Mouse (Mus musculus): ENCODE data around the gene Fbxw13. TPM values are rescaled to one million over a fixed set of nuclear protein-coding genes. Genes with fewer than 3 reads are reported as not detected.
"Not testable (repeated sequence)": the region's sequence is repeated elsewhere in the genome, so short reads cannot be mapped to it uniquely, and the experiment has no call there.

Fbxw13 gene
- polyA plus RNA-seq (2016; fragmentation: Nextera tagmentation; extraction: Ambion mirVana), result not detected in 2 replicates

DNA sequence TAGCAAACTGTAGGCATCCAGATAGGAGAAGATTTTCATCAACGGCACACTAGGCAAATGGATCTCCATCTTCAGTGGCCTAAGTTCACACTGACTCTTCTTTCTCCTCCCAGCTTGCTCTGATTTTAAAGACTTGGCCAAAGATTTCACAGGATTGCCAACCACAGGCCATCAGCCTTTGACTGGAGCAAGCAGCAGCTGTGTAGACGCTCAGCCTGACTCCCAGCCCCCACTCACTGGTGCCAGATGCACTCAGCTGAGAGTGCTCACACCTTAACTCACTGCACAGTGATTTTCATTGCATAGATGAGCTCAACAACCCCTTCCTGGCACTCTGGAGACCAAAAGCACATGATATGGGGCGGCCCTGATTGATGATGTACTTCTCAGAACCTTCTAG, at the start of gene Fbxw13:
Gene Fbxw13 (minus strand): TSS at position 101 of the 400 bp plus-strand sequence.
- not testable (repeated sequence) for H3K4me2 ChIP-seq; H3K27me3 ChIP-seq; H3K36me3 ChIP-seq; H3K9ac ChIP-seq (replicated peaks); H3K27ac ChIP-seq; H3K4me1 ChIP-seq (replicated peaks); H3K4me3 ChIP-seq (replicated peaks); H3K9me3 ChIP-seq; ATAC-seq (ENCODE audit: insufficient number of reproducible peaks, insufficient read depth, low FRiP score, low TSS enrichment, low read depth)
- 82% methylated on average over 3 of the region's 3 CpGs for WGBS

DNA sequence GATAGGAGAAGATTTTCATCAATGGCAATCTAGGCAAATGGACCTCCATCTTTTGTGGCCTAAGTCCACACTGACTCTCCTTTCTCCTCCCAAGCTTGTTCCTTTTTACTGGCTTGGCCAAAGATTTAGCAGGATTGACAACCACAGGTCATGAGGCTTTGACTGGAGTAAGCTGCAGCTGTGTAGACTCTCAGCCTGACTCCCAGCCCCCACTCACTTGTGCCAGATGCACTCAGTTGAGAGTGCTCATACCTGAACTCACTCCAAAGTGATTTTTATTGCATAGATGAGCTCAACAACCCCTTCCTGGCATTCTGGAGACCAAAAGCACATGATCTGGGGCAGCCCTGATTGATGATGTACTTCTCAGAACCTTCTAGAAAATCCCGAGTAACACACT, 38.9 kb upstream of the Fbxw13 start, which contains the start of gene Fbxw20:
Gene Fbxw20 (minus strand): TSS at position 101 of the 400 bp plus-strand sequence.
- no peak within 1 kb of the TSS for H3K4me3 ChIP-seq (replicated peaks)
- ATAC-seq (ENCODE audit: insufficient number of reproducible peaks, insufficient read depth, low FRiP score, low TSS enrichment, low read depth), result no peak
- H3K27ac ChIP-seq, result no peak within 1 kb of the TSS
- H3K9ac ChIP-seq (replicated peaks), result no peak within 1 kb of the TSS
- no peaks in the 10 kb centered on the region for H3K4me1 ChIP-seq (replicated peaks)
- H3K27me3 ChIP-seq, result no peaks in the 10 kb centered on the region
- H3K9me3 ChIP-seq, result no peaks in the 10 kb centered on the region
- no peak within 1 kb of the TSS for H3K4me2 ChIP-seq
- WGBS, result 78% methylated on average over 1 of the region's 1 CpGs
- H3K36me3 ChIP-seq, result no peaks in the 10 kb centered on the region

GRCm38 (mm10) chr9:109218449-109218848, 22.7 kb upstream of the Fbxw13 start:
- H3K4me2 ChIP-seq, result no peak overlapping the region
- H3K27ac ChIP-seq, result no peak overlapping the region
- H3K4me3 ChIP-seq (replicated peaks), result no peak overlapping the region
- H3K4me1 ChIP-seq (replicated peaks), result no peaks in the 10 kb centered on the region
- ATAC-seq (ENCODE audit: insufficient number of reproducible peaks, insufficient read depth, low FRiP score, low TSS enrichment, low read depth), result no peak
- H3K36me3 ChIP-seq, result no peaks in the 10 kb centered on the region
- whole genome bisulfite sequencing, result 67% methylated on average over 6 of the region's 6 CpGs
- no peak overlapping the region for H3K9ac ChIP-seq (replicated peaks)
- no peaks in the 10 kb centered on the region for H3K27me3 ChIP-seq
- no peaks in the 10 kb centered on the region for H3K9me3 ChIP-seq

- H3K36me3 ChIP-seq, result not testable (repeated sequence)
Observed at GRCm38 (mm10) chr9:109201347-109201746, 5.6 kb upstream of the Fbxw13 start.

GRCm38 (mm10) chr9:109200349-109200748, 4.6 kb upstream of the Fbxw13 start:
- Histone ChIP-seq H3K36me3 (no peaks in the 10 kb centered on the region), H3K27me3 (no peaks in the 10 kb centered on the region), H3K4me2 (no peak overlapping the region), H3K4me3 (replicated peaks) (no peak overlapping the region), H3K9me3 (no peaks in the 10 kb centered on the region), H3K9ac (replicated peaks) (no peak overlapping the region), H3K4me1 (replicated peaks) (no peaks in the 10 kb centered on the region), H3K27ac (no peak overlapping the region)
- 82% methylated on average over 1 of the region's 1 CpGs for WGBS
- no peak for ATAC-seq (ENCODE audit: insufficient number of reproducible peaks, insufficient read depth, low FRiP score, low TSS enrichment, low read depth)

More at GRCm38 (mm10) chr9:109201347-109201746, 5.6 kb upstream of the Fbxw13 start:
- H3K4me2 ChIP-seq; H3K4me1 ChIP-seq (replicated peaks); H3K4me3 ChIP-seq (replicated peaks); H3K27me3 ChIP-seq; H3K9ac ChIP-seq (replicated peaks); ATAC-seq (ENCODE audit: insufficient number of reproducible peaks, insufficient read depth, low FRiP score, low TSS enrichment, low read depth); H3K27ac ChIP-seq; H3K9me3 ChIP-seq: not testable (repeated sequence)
- WGBS, result 58% methylated on average over 1 of the region's 1 CpGs

DNA sequence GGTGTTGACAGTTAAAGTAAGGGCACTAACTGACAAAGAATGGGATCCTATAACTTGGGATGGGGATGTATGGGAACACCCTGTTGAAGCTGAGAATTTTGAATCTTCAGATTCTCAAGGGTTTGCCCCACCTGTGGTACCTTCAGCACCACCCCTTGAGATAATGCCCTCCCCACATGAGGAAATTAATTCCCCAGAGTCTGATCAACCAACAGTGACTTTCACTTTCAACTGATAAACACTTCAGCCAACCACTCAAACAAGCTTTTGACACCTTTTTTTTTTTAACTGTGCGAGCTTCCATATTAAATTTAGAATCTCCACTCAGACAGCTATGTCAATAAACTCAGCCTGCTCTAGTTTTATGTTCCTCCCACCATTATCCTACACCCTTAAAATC, 3.6 kb upstream of the Fbxw13 start:
- Histone ChIP-seq H3K27me3 (no peaks in the 10 kb centered on the region), H3K9ac (replicated peaks) (no peak overlapping the region), H3K36me3 (no peaks in the 10 kb centered on the region), H3K4me3 (replicated peaks) (no peak overlapping the region), H3K9me3 (no peaks in the 10 kb centered on the region), H3K4me2 (no peak overlapping the region), H3K4me1 (replicated peaks) (no peaks in the 10 kb centered on the region), H3K27ac (no peak overlapping the region)
- ATAC-seq (ENCODE audit: insufficient number of reproducible peaks, insufficient read depth, low FRiP score, low TSS enrichment, low read depth), result no peak
- WGBS, result 80% methylated on average over 1 of the region's 1 CpGs

DNA sequence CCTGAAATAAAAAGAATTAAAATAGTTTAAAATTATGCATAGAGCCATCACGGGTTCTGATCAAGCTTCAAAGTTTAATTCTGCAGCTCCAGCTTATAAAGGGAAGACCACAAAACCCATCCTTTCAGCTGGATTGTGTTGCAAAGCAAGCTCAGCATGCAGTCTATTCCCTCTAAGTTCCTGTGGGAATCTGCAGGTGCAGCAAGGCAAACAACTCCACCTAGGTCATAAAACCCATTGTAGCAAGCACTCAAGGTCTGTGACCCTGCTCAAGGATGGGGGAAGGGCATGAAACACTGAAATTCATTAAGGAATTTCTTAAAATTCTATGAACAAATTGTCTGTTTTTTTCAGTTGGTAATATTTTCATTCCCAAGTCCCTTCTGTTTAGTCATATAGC, 18.6 kb downstream of the Fbxw13 start:
- WGBS, result 82% methylated on average over 1 of the region's 1 CpGs
- ATAC-seq (ENCODE audit: insufficient number of reproducible peaks, insufficient read depth, low FRiP score, low TSS enrichment, low read depth), result no peak
- Histone ChIP-seq H3K4me1 (replicated peaks) (no peaks in the 10 kb centered on the region), H3K27ac (no peak overlapping the region), H3K9me3 (peaks cover 6% of the 10 kb centered on the region; the same call in 1 of the 2 replicates), H3K36me3 (no peaks in the 10 kb centered on the region), H3K9ac (replicated peaks) (no peak overlapping the region), H3K27me3 (no peaks in the 10 kb centered on the region), H3K4me3 (replicated peaks) (no peak overlapping the region), H3K4me2 (no peak overlapping the region)

DNA sequence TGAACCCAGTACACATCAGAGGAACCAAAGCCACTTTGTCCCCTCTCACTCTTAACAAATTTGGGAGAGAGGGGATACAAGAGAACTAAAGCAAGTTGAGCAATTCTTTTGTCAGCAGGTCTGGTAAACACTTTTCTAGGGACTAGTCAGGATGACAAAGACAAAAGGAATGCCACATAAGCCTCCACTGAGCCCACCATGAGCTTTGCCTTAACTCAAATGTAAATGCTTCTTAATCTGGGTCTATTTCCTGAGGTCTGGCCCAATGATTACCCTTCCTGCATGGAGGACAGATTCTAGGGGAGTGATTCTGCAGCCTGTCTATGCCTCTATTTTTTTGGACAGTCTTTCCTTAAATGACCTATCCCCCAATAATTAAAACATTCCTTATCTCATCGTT, 19.5 kb downstream of the Fbxw13 start:
- Histone ChIP-seq H3K27me3 (no peaks in the 10 kb centered on the region), H3K36me3 (no peaks in the 10 kb centered on the region), H3K9me3 (peaks cover 6% of the 10 kb centered on the region; the same call in 1 of the 2 replicates), H3K4me2 (no peak overlapping the region), H3K9ac (replicated peaks) (no peak overlapping the region), H3K4me3 (replicated peaks) (no peak overlapping the region), H3K4me1 (replicated peaks) (no peaks in the 10 kb centered on the region), H3K27ac (no peak overlapping the region)
- 78% methylated on average over 1 of the region's 1 CpGs for WGBS
- no peak for ATAC-seq (ENCODE audit: insufficient number of reproducible peaks, insufficient read depth, low FRiP score, low TSS enrichment, low read depth)

GRCm38 (mm10) chr9:109167316-109167715, 28.5 kb downstream of the Fbxw13 start:
- H3K4me3 ChIP-seq (replicated peaks), result no peak overlapping the region
- H3K27me3 ChIP-seq, result no peaks in the 10 kb centered on the region
- H3K36me3 ChIP-seq, result no peaks in the 10 kb centered on the region
- H3K9me3 ChIP-seq, result peaks cover 11% of the 10 kb centered on the region; the same call in 1 of the 2 replicates
- ATAC-seq (ENCODE audit: insufficient number of reproducible peaks, insufficient read depth, low FRiP score, low TSS enrichment, low read depth), result no peak
- H3K27ac ChIP-seq, result no peak overlapping the region
- no peaks in the 10 kb centered on the region for H3K4me1 ChIP-seq (replicated peaks)
- no peak overlapping the region for H3K9ac ChIP-seq (replicated peaks)
- no peak overlapping the region for H3K4me2 ChIP-seq

DNA sequence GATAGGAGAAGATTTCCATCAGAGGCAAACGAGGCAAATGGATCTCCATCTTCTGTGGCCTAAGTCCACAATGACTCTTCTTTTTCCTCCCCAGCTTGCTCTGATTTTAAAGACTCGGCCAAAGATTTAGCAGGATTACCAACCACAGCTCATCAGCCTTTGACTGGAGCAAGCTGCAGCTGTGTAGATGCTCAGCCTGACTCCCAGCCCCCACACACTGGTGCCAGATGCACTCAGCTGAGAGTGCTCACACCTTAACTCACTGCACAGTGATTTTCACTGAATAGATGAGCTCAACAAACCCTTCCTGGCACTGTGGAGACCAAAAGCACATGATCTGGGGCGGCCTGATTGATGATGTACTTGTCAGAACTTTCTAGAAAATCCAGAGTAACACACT, 33.8 kb downstream of the Fbxw13 start, which contains the start of gene Fbxw21:
Gene Fbxw21 (minus strand): TSS at position 101 of the 400 bp plus-strand sequence.
- H3K36me3 ChIP-seq, result no peaks in the 10 kb centered on the region
- H3K27ac ChIP-seq, result no peak within 1 kb of the TSS
- no peak for ATAC-seq (ENCODE audit: insufficient number of reproducible peaks, insufficient read depth, low FRiP score, low TSS enrichment, low read depth)
- no peak within 1 kb of the TSS for H3K4me2 ChIP-seq
- H3K4me1 ChIP-seq (replicated peaks), result no peaks in the 10 kb centered on the region
- WGBS, result 73% methylated on average over 3 of the region's 3 CpGs
- H3K9ac ChIP-seq (replicated peaks), result no peak within 1 kb of the TSS
- H3K4me3 ChIP-seq (replicated peaks), result no peak within 1 kb of the TSS
- no peaks in the 10 kb centered on the region for H3K27me3 ChIP-seq
- H3K9me3 ChIP-seq, result no peaks in the 10 kb centered on the region

DNA sequence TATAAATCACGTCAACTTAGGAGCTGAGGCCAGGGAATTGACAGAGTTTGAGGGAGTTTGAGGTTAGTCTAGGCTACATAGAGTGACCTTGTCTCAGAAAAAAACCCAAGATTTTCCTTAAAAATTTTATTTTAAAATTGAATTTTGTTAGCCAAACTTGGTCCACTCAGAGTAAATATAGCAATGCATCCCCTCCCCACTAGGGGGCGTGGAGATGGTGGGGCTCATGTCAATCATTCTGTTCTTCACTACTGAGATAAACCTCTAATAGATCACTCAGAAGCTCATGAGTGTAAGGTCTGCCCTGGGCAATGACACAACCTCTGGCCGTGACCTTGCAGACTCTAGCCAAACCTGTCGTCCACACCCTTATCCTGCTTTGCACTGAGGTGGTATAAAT, 55.4 kb downstream of the Fbxw13 start:
- not testable (repeated sequence) for H3K4me1 ChIP-seq (replicated peaks); H3K36me3 ChIP-seq; H3K27me3 ChIP-seq; ATAC-seq (ENCODE audit: insufficient number of reproducible peaks, insufficient read depth, low FRiP score, low TSS enrichment, low read depth); H3K27ac ChIP-seq; H3K4me3 ChIP-seq (replicated peaks); H3K4me2 ChIP-seq; H3K9ac ChIP-seq (replicated peaks); H3K9me3 ChIP-seq
- WGBS, result 64% methylated on average over 4 of the region's 4 CpGs

DNA sequence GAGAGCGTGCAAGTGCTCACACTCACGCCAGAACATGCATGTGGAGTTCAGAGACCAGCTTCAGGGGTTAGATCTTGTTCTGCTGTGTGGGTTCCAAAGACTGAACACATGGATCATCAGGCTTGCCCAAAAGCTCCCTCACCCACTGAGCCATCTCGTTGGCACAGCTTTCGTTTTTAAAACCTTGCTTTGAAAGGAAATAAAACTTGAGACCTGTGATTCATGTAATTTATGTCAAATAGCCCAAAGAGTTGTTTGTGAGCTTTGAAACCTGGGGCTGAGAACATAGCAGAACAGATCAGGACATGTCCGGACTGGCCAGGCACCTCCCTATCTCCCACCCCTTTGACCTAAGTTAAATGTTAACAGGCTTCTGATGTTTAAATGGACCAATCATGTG, 65.7 kb downstream of the Fbxw13 start:
- Histone ChIP-seq H3K27ac (no peak overlapping the region), H3K4me2 (no peak overlapping the region), H3K4me3 (replicated peaks) (no peak overlapping the region), H3K9ac (replicated peaks) (no peak overlapping the region), H3K4me1 (replicated peaks) (no peaks in the 10 kb centered on the region), H3K36me3 (no peaks in the 10 kb centered on the region), H3K27me3 (no peaks in the 10 kb centered on the region), H3K9me3 (no peaks in the 10 kb centered on the region)
- 86% methylated on average over 5 of the region's 5 CpGs for WGBS
- ATAC-seq (ENCODE audit: insufficient number of reproducible peaks, insufficient read depth, low FRiP score, low TSS enrichment, low read depth), result no peak

All from limb, embryonic 12.5 days (tissue).